Mouse (Mus musculus): ENCODE measurements around the gene Smarcad1.

DNA sequence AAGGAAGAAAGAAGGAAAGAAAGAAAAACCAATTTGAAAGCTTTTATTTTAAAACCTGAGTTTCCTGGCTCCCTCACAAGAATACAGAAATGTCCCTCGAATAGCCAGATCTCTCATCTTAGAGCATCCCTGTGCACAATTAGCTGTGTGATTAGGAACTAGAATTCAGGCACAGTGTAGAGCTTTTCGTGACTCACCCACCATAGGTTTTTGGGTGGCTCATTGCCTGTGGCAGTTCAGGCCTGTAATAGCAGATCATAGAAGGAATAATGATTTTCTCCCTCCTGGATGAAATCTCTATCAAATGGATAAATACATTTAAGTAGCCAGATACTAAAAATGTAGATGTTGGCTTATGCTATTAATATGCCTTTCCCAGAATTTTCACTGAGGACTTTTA lies 6.9 kb upstream of the Smarcad1 start:
- no peak for TF ChIP-seq CTCF (conservative IDR thresholded peaks at IDR 0.05; ENCODE audit: insufficient read depth, insufficient read length, low read depth, low read length)
- no peak for TF ChIP-seq POLR2A (IDR thresholded peaks at IDR 0.05; ENCODE audit: low read depth, low read length)

Data from kidney, adult 2 months (tissue).